Mouse (Mus musculus) MEL (cell line): ENCODE results near the gene Gtpbp8. TPM values are rescaled to one million over a fixed set of nuclear protein-coding genes. Genes with fewer than 3 reads are reported as not detected.

Experiments
- DNase-seq: peaks from one replicate; pipeline ENCODE4 v3.0.0; 2011; ENCODE audit warnings: low read depth, low spot score
- H3K27ac ChIP-seq: 2 replicates; pipeline ENCODE4 v1.5.1; 2012; ENCODE audit warnings: low read depth, mild to moderate bottlenecking, control low read depth, low read length, moderate library complexity; ENCODE audit not compliant: control insufficient read depth
- H3K27me3 ChIP-seq, 2 experiments: fragments of 150-350 bp in 1 of 2; sonication (generic) in 1 of 2; 2 replicates each; pipeline ENCODE4 v1.6.1; 2012; ENCODE audit warnings: low read length in 2 of 2, mild to moderate bottlenecking in 2 of 2, improper control_type of control experiment in 1 of 2, moderate library complexity in 1 of 2; ENCODE audit not compliant: insufficient read depth in 2 of 2, control insufficient read depth in 1 of 2
- H3K36me3 ChIP-seq, 2 experiments: 2 replicates each; pipeline ENCODE4 v1.6.1; 2012 to 2014; ENCODE audit warnings: low read length in 2 of 2, improper control_type of control experiment in 1 of 2, inconsistent platforms in 1 of 2, mild to moderate bottlenecking in 1 of 2; ENCODE audit not compliant: insufficient read depth in 2 of 2, control insufficient read depth in 1 of 2
- H3K4me1 ChIP-seq, 2 experiments: fragments of 150-350 bp in 1 of 2; sonication (generic) in 1 of 2; 2 replicates each; pipeline ENCODE4 v1.6.1; 2012; ENCODE audit warnings: low read length in 2 of 2, improper control_type of control experiment in 1 of 2, mild to moderate bottlenecking in 1 of 2; ENCODE audit not compliant: insufficient read depth in 2 of 2, control insufficient read depth in 1 of 2
- H3K4me3 ChIP-seq, 2 experiments: fragments of 150-350 bp in 1 of 2; sonication (generic) in 1 of 2; 2 replicates each; pipeline ENCODE4 v1.5.1; 2012; ENCODE audit warnings: low read depth in 2 of 2, low read length in 2 of 2, mild to moderate bottlenecking in 2 of 2, moderate library complexity in 2 of 2, control low read depth in 1 of 2, improper control_type of control experiment in 1 of 2; ENCODE audit not compliant: control insufficient read depth in 1 of 2, insufficient read depth in 1 of 2
- H3K79me2 ChIP-seq: 2 replicates; pipeline ENCODE4 v1.6.1; 2012; ENCODE audit warnings: mild to moderate bottlenecking, low read length, moderate library complexity; ENCODE audit not compliant: control insufficient read depth, poor library complexity, insufficient read depth
- H3K9ac ChIP-seq: 2 replicates; pipeline ENCODE4 v1.6.1; 2012; ENCODE audit warnings: low read depth, mild to moderate bottlenecking, control low read depth, low read length, moderate library complexity; ENCODE audit not compliant: control insufficient read depth, poor library complexity, severe bottlenecking
- H3K9me3 ChIP-seq: fragments of 150-350 bp; sonication (generic); replicated peaks from 2 replicates; pipeline ENCODE4 v1.6.1; 2012; ENCODE audit warnings: mild to moderate bottlenecking, low read length, improper control_type of control experiment, moderate library complexity; ENCODE audit not compliant: insufficient read depth
- BHLHE40 ChIP-seq: IDR thresholded peaks from 2 replicates; pipeline ENCODE4 v1.6.1; 2012; ENCODE audit warnings: low read depth, mild to moderate bottlenecking, inconsistent platforms, low read length, improper control_type of control experiment, borderline replicate concordance
- CHD1 ChIP-seq: IDR thresholded peaks from 2 replicates; pipeline ENCODE4 v1.6.1; 2012; ENCODE audit warnings: low read depth, mild to moderate bottlenecking, inconsistent platforms, low read length, improper control_type of control experiment
- CHD2 ChIP-seq: IDR thresholded peaks from 2 replicates; pipeline ENCODE4 v1.6.1; 2011; ENCODE audit warnings: low read length, improper control_type of control experiment
- CTCF ChIP-seq, 3 experiments: IDR thresholded peaks in 2 of 3; conservative IDR thresholded peaks in 1 of 3; 2 replicates each; pipeline ENCODE4 v1.5.1; 2011 to 2012; ENCODE audit warnings: low read length in 3 of 3, low read depth in 2 of 3, mild to moderate bottlenecking in 2 of 3, improper control_type of control experiment in 1 of 3, inconsistent platforms in 1 of 3, mixed read lengths in 1 of 3, moderate library complexity in 1 of 3; ENCODE audit not compliant: control insufficient read depth in 1 of 3, insufficient read depth in 1 of 3, poor library complexity in 1 of 3, severe bottlenecking in 1 of 3
- ELF1 ChIP-seq: IDR thresholded peaks from 2 replicates; pipeline ENCODE4 v1.6.1; 2014; ENCODE audit warnings: low read depth, mild to moderate bottlenecking, inconsistent platforms, low read length, improper control_type of control experiment, moderate library complexity
- GABPA ChIP-seq: IDR thresholded peaks from 2 replicates; pipeline ENCODE4 v1.6.1; 2012; ENCODE audit warnings: low read depth, mild to moderate bottlenecking, inconsistent platforms, low read length, improper control_type of control experiment, moderate library complexity
- GATA1 ChIP-seq: IDR thresholded peaks from 2 replicates; pipeline ENCODE4 v1.6.1; 2011; ENCODE audit warnings: low read depth, low read length, improper control_type of control experiment
- HCFC1 ChIP-seq: IDR thresholded peaks from 2 replicates; pipeline ENCODE4 v1.6.1; 2012; ENCODE audit warnings: low read depth, mild to moderate bottlenecking, inconsistent platforms, low read length, improper control_type of control experiment, moderate library complexity
- JUND ChIP-seq: IDR thresholded peaks from 2 replicates; pipeline ENCODE4 v1.6.1; 2011; ENCODE audit warnings: low read depth, mild to moderate bottlenecking, improper control_type of control experiment, low read length
- KAT2A ChIP-seq: conservative IDR thresholded peaks from 2 replicates; pipeline ENCODE4 v1.6.1; 2012; ENCODE audit warnings: low read depth, low read length, improper control_type of control experiment, inconsistent platforms
- MAFK ChIP-seq: IDR thresholded peaks from 2 replicates; pipeline ENCODE4 v1.6.1; 2011; ENCODE audit warnings: low read depth, mild to moderate bottlenecking, low read length, improper control_type of control experiment, borderline replicate concordance
- MAX ChIP-seq: IDR thresholded peaks from 2 replicates; pipeline ENCODE4 v1.6.1; 2011; ENCODE audit warnings: low read length, improper control_type of control experiment
- MAZ ChIP-seq: IDR thresholded peaks from 2 replicates; pipeline ENCODE4 v1.6.1; 2012; ENCODE audit warnings: low read depth, mild to moderate bottlenecking, inconsistent platforms, low read length, improper control_type of control experiment
- MEF2A ChIP-seq: IDR thresholded peaks from 2 replicates; pipeline ENCODE4 v1.6.1; 2014; ENCODE audit warnings: low read depth, mild to moderate bottlenecking, inconsistent platforms, low read length, improper control_type of control experiment; ENCODE audit not compliant: poor library complexity, insufficient replicate concordance, severe bottlenecking; ENCODE audit errors: extremely low read depth
- MXI1 ChIP-seq: IDR thresholded peaks from 2 replicates; pipeline ENCODE4 v1.6.1; 2011; ENCODE audit warnings: mild to moderate bottlenecking, low read depth, low read length, improper control_type of control experiment
- MYB ChIP-seq: IDR thresholded peaks from 2 replicates; pipeline ENCODE4 v1.6.1; 2011; ENCODE audit warnings: mild to moderate bottlenecking, low read depth, low read length, improper control_type of control experiment
- MYC ChIP-seq: IDR thresholded peaks from 2 replicates; pipeline ENCODE4 v1.6.1; 2011; ENCODE audit warnings: low read depth, mild to moderate bottlenecking, low read length, improper control_type of control experiment, moderate library complexity
- NELFE ChIP-seq: IDR thresholded peaks from 2 replicates; pipeline ENCODE4 v1.6.1; 2011; ENCODE audit warnings: low read depth, low read length, improper control_type of control experiment
- NRF1 ChIP-seq: IDR thresholded peaks from 2 replicates; pipeline ENCODE4 v1.6.1; 2014; ENCODE audit warnings: low read depth, mild to moderate bottlenecking, inconsistent platforms, low read length, improper control_type of control experiment, moderate library complexity; ENCODE audit not compliant: poor library complexity, insufficient read depth, severe bottlenecking
- POLR2A ChIP-seq, 2 experiments: IDR thresholded peaks; 2 replicates each; pipeline ENCODE4 v1.6.1; 2011 to 2012; ENCODE audit warnings: low read length in 2 of 2, mild to moderate bottlenecking in 2 of 2, control low read depth in 1 of 2, improper control_type of control experiment in 1 of 2, low read depth in 1 of 2, moderate library complexity in 1 of 2; ENCODE audit not compliant: control insufficient read depth in 1 of 2, insufficient read depth in 1 of 2, poor library complexity in 1 of 2
- POLR2AphosphoS2 ChIP-seq: IDR thresholded peaks from 2 replicates; pipeline ENCODE4 v1.6.1; 2011; ENCODE audit warnings: low read length, improper control_type of control experiment
- POLR2AphosphoS5 ChIP-seq: IDR thresholded peaks from 2 replicates; pipeline ENCODE4 v1.6.1; 2012; ENCODE audit warnings: low read depth, borderline replicate concordance, mild to moderate bottlenecking, inconsistent platforms, low read length, moderate library complexity, mixed read lengths
- RAD21 ChIP-seq: IDR thresholded peaks from 2 replicates; pipeline ENCODE4 v1.6.1; 2011; ENCODE audit warnings: mild to moderate bottlenecking, low read depth, low read length, improper control_type of control experiment
- RCOR1 ChIP-seq: IDR thresholded peaks from 2 replicates; pipeline ENCODE4 v1.6.1; 2012; ENCODE audit warnings: low read depth, mild to moderate bottlenecking, inconsistent platforms, low read length, improper control_type of control experiment
- SIN3A ChIP-seq: IDR thresholded peaks from 2 replicates; pipeline ENCODE4 v1.6.1; 2012; ENCODE audit warnings: low read length, improper control_type of control experiment, inconsistent platforms
- SMC3 ChIP-seq: IDR thresholded peaks from 2 replicates; pipeline ENCODE4 v1.6.1; 2011; ENCODE audit warnings: low read depth, low read length, improper control_type of control experiment
- TAL1 ChIP-seq: IDR thresholded peaks from 2 replicates; pipeline ENCODE4 v1.6.1; 2012; ENCODE audit warnings: mild to moderate bottlenecking, inconsistent platforms, low read length, moderate library complexity, mixed read lengths
- TBP ChIP-seq: IDR thresholded peaks from 2 replicates; pipeline ENCODE4 v1.8.0; 2011; ENCODE audit warnings: low read depth, low read length, improper control_type of control experiment
- TCF12 ChIP-seq: IDR thresholded peaks from 2 replicates; pipeline ENCODE4 v1.6.1; 2014; ENCODE audit warnings: low read depth, mild to moderate bottlenecking, inconsistent platforms, low read length, improper control_type of control experiment, moderate library complexity
- UBTF ChIP-seq: IDR thresholded peaks from 2 replicates; pipeline ENCODE4 v1.6.1; 2012; ENCODE audit warnings: low read depth, mild to moderate bottlenecking, inconsistent platforms, low read length, improper control_type of control experiment, moderate library complexity, borderline replicate concordance; ENCODE audit not compliant: insufficient read depth
- USF1 ChIP-seq: IDR thresholded peaks from 2 replicates; pipeline ENCODE4 v1.6.1; 2014; ENCODE audit warnings: low read depth, mild to moderate bottlenecking, inconsistent platforms, low read length, improper control_type of control experiment, moderate library complexity
- USF2 ChIP-seq, 2 experiments: IDR thresholded peaks; 2 replicates each; pipeline ENCODE4 v1.6.1; 2011 to 2012; ENCODE audit warnings: improper control_type of control experiment in 2 of 2, low read length in 2 of 2, borderline replicate concordance in 1 of 2, inconsistent platforms in 1 of 2, low read depth in 1 of 2, mild to moderate bottlenecking in 1 of 2; ENCODE audit not compliant: insufficient read depth in 1 of 2
- ZKSCAN1 ChIP-seq: IDR thresholded peaks from 2 replicates; pipeline ENCODE4 v1.6.1; 2012; ENCODE audit warnings: low read depth, mild to moderate bottlenecking, inconsistent platforms, low read length, improper control_type of control experiment, moderate library complexity
- ZMIZ1 ChIP-seq: IDR thresholded peaks from 2 replicates; pipeline ENCODE4 v1.6.1; 2012; ENCODE audit warnings: low read depth, mild to moderate bottlenecking, inconsistent platforms, low read length, improper control_type of control experiment, moderate library complexity
- ZNF384 ChIP-seq: IDR thresholded peaks from 2 replicates; pipeline ENCODE4 v1.6.1; 2012; ENCODE audit warnings: low read depth, mild to moderate bottlenecking, inconsistent platforms, low read length, improper control_type of control experiment
- polyA plus RNA-seq, 2 experiments: library from polyadenylated mRNA; stranded (reverse) in 1 of 2; unstranded in 1 of 2; fragments of >175 nt in 1 of 2; fragments of >200 nt in 1 of 2; gene quantifications; 2 replicates each; pipeline versions ENCODE4 v1.2.1 to v1.2.4; 2012; ENCODE audit warnings: low replicate concordance in 2 of 2, low read depth in 1 of 2; ENCODE audit not compliant: insufficient read length in 2 of 2, insufficient read depth in 1 of 2, missing spikeins in 1 of 2
- total RNA-seq: library from RNA; depleted of rRNA; stranded (reverse); fragments of 300-350 nt; gene quantifications from 2 replicates; pipeline ENCODE4 v1.2.3, GENCODE M21; 2012

Gene Gtpbp8
- total and polyA plus RNA-seq, 3 experiments = 10.7 to 14.4 TPM; not detected in 1

- TF ChIP-seq CHD2 = no peak
- no peak for TF ChIP-seq BHLHE40
Observed at GRCm38 (mm10) chr16:44703458-44703857, 42.7 kb downstream of the Gtpbp8 start (continued).

- Histone ChIP-seq H3K4me1 (peaks cover 3 to 8% of the 10 kb centered on the region in 2 experiments), H3K9me3 (no peaks in the 10 kb centered on the region), H3K27ac (peak overlapping the region; percentile 56), H3K9ac (peak overlapping the region; percentile 18; the same call in 1 of the 2 replicates), H3K36me3 (peaks cover 0 to 8% of the 10 kb centered on the region in 2 experiments; a peak in 2 of 4 replicates), H3K79me2 (no peaks in the 10 kb centered on the region), H3K27me3 (no peaks in the 10 kb centered on the region), H3K4me3 (peak overlapping the region; percentile 12 to 35; a peak in 3 of 4 replicates)
- DNase-seq = peak; percentile 84
- TF ChIP-seq NRF1 (no peak), JUND (no peak), USF2 (IDR thresholded peaks at IDR 0.05; ENCODE audit: borderline replicate concordance in 1 of 2, insufficient read depth in 1 of 2, low read depth in 1 of 2, low read length in 2 of 2) (no peak), RAD21 (no peak), SMC3 (no peak; the same call in 1 of the 2 replicates), GATA1 (peak; percentile 54; the same call in 1 of the 2 replicates), MEF2A (no peak), POLR2AphosphoS2 (no peak), TBP (no peak), ZKSCAN1 (no peak), USF1 (no peak), BHLHE40 (peak; percentile 56; the same call in 1 of the 2 replicates), MAFK (0 out of 2 replicates have a peak, but pooled peaks have one; percentile 38), ELF1 (0 out of 2 replicates have a peak, but pooled peaks have one; percentile 45), POLR2AphosphoS5 (no peak), MAX (peak; percentile 88), TAL1 (no peak; the same call in 1 of the 2 replicates), ZNF384 (0 out of 2 replicates have a peak, but pooled peaks have one; percentile 22), POLR2A (IDR thresholded peaks at IDR 0.05; ENCODE audit: control insufficient read depth in 1 of 2, insufficient read depth in 1 of 2, low read depth in 1 of 2, low read length in 2 of 2, poor library complexity in 1 of 2) (no peak), MYC (peak; percentile 61), NELFE (no peak), ZMIZ1 (no peak), CHD2 (no peak), MAZ (peak; percentile 63; the same call in 1 of the 2 replicates), CTCF (IDR thresholded peaks at IDR 0.05 in 2 of 3, conservative IDR thresholded peaks at IDR 0.05 in 1 of 3; ENCODE audit: control insufficient read depth in 1 of 3, insufficient read depth in 1 of 3, low read depth in 2 of 3, low read length in 3 of 3, poor library complexity in 1 of 3, severe bottlenecking in 1 of 3) (no peak), CHD1 (no peak), RCOR1 (peak; percentile 59; the same call in 1 of the 2 replicates), MYB (0 out of 2 replicates have a peak, but pooled peaks have one; percentile 45), SIN3A (peak; percentile 85), KAT2A (no peak), GABPA (no peak), HCFC1 (peak; percentile 48; the same call in 1 of the 2 replicates), TCF12 (peak; percentile 82), UBTF (no peak), MXI1 (peak; percentile 75)
Observed at GRCm38 (mm10) chr16:44702272-44702671, 43.9 kb downstream of the Gtpbp8 start.
